Mouse (Mus musculus): ENCODE measurements at regions not wholly inside any gene's neighbourhood (a gene's known extent, or its start where the extent isn't known, plus 50 kb on each side); places are given as distances from the start of the nearest gene placed in this dataset.
"Not testable (repeated sequence)": the region's sequence is repeated elsewhere in the genome, so short reads cannot be mapped to it uniquely, and the experiment has no call there.

DNA sequence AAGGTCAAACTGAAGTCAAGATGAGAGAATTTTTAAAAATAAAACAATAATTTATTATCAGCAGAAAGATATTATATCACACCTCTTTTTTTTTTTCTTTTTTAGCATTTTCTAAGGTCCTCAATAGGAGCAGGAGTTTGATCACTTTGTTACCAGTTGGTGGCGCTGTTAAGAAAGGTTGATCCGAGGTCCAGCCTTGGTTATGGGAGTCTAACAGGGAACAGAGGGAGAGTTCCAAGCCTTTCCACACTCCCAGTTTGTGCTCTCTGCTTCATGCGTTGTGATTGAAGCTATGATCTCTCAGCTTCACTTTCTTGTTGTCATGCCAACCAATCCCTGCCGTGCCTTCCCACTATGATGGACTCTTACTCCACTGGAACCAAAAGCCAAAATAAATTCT is 83.8 kb downstream of the Fam174a start:
- peak; percentile 33 for DNase-seq (ENCODE audit: low spot score)

DNA sequence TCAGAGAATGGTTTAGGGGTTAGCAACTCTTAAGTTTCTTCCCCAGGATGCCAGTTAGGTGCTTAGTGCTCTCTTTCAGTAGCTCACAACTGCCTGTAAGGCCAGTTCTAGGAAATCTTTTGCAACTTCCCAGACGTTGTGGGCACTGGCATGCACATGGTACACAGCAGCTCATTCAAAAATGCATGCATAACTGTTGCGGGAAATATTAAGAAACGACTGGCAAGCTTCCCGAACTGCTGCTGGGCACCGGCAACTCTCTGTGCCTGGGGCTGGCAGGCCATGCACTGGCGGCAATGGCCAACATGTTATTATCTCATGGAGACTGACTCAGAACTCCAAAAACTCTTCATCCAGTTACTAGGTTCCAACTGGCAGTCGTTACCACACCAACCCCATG is 86.3 kb downstream of the Fam174a start:
- no peak for DNase-seq (ENCODE audit: low spot score)

DNA sequence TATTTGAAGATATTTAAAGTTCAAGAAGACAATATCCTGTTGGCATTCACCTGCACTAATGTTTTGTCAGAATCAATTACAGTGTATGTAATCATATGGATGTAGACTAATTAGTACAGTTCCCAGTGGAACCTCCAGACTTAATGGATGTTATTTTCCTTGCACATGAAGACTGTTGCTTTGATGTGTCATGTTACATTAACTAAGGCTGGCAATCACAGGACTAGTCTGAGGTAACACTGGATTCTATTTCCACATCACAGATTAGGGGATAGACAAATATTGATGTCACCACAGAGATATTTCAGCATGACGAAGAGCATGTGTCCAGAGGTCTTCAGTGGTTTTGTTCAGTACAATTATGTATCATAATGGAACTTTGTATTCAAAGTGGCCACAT is 108.8 kb downstream of the Fam174a start:
- peak; percentile 6 for DNase-seq (ENCODE audit: low spot score)

DNA sequence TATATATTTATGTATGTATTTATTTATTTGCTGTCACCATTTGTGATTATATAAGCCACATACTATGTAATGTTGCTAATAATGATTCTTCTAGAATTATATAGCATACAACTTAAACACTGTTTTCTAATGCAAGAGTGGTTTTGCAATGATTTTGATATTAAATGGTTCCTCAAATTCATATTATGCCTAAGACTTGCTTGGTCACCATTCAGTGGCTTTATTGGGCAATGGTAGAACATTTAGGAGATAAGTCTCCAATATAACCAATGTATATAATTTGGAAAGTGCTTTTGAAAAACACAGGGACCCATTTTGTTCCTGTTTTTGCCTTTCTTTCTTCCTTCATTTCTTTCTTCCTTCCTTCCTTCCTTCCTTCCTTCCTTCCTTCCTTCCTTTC is 112.0 kb downstream of the Fam174a start:
- no peak for DNase-seq (ENCODE audit: low spot score)

DNA sequence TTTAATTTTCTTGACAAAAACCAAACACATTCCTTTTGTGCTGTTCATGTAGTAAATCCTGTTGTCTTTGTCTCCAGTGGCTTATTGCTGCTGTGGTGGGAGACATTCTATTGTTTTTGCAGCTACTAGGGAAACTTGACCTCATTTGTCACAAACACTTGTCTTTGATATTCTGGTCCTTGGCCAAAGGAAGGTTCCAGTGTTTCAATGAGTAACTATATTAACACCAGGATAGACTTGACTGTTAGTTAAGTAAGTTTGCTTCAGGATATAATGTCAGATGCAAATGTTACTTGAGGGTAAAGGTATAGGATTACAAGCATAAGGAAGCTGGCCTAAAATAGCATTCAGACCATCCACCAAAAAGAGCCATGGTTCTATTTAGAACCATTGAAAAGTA is 123.7 kb downstream of the Fam174a start:
- no peak for DNase-seq (ENCODE audit: low spot score)

DNA sequence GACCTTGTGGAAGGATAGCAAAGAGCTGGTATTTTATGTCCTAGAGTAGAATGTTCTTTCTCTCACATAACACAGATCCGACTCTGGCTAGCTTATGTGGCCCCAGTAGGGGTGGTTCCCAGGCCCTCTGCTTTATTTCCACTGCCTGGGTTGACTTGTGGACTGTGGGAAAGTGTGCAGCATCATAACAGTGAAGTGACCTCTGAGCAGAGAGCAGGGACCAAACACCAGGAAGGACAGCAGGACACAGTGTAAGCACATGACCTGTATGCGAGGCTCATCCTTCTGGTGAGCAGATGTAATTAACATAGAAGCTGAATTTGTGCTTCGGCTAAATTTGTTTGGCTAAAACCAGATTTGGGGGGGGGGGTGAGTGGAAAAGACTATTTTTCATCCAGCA is 132.1 kb downstream of the Fam174a start:
- DNase-seq (ENCODE audit: low spot score) = no peak

DNA sequence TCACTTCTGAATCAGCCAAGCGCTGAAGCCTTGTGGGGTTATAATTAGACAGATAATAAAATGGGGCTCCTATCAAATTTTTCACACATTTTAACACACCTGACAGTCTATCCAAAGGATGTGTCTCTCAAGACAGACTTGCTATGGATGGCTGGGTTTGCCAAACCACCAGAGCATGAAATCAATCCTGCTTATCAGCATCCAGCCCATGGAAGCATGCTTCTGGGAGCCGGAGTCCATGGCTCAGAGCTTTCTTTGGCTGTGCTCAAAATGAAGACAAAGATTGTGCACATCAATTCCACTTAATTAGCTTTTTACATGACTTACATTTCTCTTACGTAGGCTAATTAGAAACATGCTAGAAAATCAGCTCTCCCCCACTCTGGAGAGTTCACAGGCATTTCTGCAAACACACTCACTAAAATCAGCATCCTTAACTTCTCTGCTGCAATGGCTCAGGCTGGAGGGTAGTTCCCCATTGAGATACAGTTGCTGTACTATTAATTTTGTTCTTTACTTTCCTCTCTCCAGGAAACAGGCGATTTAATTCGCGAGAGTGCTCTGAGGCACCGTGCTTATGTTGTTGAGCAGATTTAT is 135.6 kb downstream of the Fam174a start:
- no peak for DNase-seq (ENCODE audit: low spot score)

DNA sequence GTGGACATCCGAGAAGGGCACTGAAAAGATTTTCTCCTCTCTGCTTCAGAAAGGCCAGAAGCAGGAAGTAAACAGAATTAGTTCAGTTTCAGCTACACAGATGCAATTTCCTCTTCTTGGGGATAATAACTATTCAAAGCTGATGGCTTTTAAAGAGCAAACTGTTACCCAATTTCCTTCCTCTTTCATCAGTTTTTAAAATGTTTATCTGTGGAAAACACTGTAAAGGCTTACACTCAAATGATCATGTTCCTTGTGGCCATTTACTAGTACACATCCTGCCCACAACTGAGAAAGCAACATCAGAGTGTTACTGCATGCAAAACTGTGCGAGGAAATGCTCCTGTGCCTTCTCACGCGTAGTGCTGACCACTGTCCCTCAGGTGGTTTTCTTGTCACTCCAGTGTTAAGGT is 137.5 kb downstream of the Fam174a start:
- no peak for DNase-seq (ENCODE audit: low spot score)

DNA sequence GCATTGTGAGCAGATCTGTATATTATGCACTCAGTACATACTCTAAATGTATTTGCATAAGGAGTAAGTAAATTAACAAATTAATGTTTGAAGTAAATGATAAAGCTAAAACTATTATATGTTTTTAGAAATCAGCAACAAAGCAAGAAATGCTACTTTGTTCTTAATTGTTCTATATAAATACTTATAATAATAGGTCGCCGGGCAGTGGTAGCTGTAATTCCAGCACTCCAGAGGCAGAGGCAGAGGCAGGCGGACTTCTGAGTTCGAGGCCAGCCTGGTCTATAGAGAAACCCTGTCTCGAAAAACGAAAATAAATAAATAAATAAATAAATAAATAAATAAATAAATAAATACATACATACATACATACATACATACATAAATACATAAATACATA is 138.3 kb downstream of the Fam174a start:
- peak; percentile 92 for DNase-seq (ENCODE audit: low spot score)

DNA sequence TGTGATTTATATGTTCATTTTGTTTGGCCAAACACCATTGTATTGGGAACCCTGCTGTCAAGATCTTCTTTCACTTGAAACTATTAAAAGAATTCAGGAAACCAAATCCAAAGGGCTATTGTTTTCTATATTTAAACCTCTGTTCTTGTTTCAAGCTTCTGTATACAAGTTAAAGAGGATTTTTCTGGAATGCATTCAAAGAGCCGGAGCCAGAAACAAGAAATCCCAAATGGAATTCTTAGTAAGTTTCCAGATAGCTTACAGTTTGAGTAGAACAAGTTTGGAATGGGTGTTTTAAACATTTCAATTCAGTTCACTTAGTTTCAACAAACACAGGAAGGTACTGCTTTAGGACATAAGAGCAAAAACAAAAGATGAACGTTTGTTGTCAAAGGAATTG is 140.8 kb downstream of the Fam174a start:
- no peak for DNase-seq (ENCODE audit: low spot score)

DNA sequence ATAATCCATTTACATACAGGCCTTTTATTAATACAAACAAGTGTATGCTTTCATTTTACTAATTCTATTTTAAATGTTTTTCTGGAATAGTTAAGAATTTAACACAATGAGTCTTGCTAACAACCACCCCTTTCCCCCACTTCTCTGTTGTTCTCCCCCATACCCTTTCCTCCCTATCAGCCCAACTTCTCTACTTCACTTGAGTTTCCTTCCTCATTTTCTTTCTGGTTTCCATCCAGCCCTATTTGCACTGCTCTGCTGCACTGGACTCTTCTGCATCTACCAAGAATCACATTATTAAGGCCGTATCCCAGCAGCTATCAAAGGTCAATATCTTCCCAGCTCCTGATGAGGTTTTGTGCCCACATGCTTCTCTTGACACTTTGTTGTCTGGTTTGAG is 145.9 kb downstream of the Fam174a start:
- DNase-seq (ENCODE audit: low spot score) = no peak

DNA sequence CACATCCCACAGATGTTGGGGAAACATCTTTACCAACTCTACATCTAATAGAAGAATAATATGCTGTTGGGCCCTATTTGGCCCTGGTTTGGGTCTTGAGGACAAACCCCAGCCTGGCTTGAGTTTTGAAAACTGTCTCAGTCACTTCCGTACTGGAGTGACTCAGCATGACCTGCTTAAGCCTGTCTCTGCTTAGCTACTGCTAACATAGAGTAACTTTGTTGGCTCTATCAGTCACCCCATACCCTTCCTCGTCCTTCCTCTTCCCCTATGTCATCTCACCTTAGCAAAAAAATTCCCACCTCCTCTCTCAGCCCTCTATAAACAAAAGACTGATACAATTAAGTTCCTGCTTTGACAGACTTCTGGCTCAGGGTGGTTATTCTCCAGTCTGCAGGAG is 154.7 kb downstream of the Fam174a start:
- no peak for DNase-seq (ENCODE audit: low spot score)

DNA sequence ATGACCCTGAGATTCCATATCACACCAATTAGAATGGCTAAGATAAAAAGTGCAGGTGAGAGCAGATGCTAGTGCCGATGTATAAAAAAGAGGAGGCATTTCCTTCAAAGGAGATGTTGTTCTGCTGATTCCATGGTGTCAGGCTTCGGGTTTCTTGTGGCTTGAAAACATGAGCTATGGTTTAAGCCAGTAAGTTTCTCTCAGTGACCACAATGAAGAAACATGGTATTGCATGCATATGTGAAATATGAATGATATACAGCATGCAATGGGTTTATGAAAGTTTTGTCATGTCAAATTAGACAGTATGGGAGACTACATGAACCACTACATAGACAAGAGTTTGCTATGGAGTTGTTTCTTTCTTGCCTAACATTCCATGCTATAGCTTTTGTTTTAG is 155.3 kb downstream of the Fam174a start:
- no peak for DNase-seq (ENCODE audit: low spot score)

DNA sequence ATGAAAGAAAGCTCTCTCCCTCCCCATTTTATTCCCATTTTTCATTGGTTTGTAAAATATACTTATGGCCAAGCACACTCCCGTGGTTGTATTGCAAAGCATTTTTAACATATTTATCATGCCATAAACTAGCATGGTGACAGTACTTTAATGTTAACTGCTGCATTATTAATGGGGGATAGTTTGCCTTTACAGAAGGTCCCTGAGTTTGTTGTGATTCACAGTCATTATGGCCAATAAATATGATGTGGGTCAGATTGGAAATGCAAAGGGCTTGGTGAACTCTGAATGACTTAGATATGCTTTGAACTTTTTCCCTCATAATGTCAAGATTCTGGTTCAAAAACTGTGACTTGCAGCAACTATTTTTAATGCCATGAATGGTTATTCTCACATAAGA is 157.1 kb downstream of the Fam174a start:
- DNase-seq (ENCODE audit: low spot score) = no peak

DNA sequence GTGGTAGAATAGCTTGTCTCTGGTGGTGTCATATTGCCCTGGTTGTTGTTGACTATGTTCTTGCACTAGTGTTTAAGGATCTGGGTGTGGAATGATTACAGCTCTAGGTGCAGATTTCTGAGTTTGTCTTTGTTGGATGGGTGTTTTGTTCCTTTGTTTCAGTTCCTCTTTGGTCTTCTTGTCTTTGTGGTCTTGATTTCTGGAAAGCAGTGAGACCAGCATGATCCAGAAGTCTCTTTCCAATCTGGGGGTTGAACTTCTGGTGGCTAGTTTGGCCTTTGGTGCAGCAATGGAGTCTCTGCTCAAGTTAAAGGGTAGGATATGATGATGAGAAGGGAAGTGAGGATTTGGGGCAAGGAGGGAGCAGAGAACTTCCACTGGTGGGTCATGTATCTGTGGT is 174.4 kb downstream of the St8sia4 start:
- DNase-seq (ENCODE audit: low spot score) = no peak

DNA sequence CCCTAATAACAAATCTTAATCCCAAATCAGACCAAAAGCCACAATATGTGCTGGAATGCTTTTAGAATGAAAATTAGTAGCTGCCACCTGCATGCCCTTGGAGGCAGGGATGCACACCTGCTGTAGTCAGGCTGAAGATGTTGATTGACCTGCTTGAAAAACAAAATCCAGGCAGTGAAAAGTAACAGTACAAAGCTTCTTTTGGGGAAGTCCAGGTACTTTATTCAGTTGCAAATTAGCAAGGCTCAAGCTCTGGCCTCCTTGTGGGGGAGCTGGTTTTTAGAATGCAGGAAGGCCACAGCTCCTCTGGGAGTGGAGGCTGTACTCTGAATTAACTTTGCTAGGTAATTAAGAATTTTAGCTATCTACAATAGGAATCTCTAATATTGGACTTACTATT is 166.7 kb downstream of the St8sia4 start:
- DNase-seq (ENCODE audit: low spot score) = not testable (repeated sequence)

DNA sequence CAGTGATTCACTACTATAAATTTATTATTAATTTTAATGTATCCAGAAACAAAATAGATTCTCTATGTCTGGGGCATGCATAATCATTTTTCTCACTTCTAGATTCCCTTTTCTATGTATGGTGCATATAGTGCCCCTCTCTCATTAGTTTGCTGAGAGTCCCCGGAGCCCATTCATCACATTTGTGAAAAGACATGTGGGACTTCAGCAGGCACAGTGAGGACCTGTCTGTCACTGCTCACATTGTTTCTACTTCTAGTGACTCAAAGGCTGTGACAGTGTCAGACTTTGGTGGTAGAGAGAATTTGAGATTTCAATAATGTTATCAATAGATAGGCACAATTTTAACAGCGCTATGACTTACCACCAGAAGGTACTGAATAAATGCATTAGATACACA is 158.7 kb downstream of the St8sia4 start:
- DNase-seq (ENCODE audit: low spot score) = no peak

DNA sequence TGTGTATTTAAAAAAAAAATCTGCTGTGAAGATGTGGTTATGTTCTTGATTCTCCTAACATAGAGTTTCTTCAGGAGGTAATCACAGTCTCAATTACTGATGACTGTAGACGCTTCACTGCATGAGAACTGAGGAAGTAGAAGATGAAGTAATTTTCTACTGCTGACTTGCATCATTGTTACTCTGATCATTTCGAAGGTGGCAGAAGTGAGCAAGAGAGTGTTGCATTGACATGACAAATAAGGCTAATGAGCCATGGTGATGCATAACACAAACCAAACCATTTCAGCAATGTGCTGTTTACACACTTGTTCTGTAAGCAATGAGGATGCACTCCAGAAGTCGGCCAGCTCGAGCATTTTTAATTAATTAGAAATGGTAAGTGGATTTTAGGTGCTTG is 138.6 kb downstream of the St8sia4 start:
- no peak for DNase-seq (ENCODE audit: low spot score)

DNA sequence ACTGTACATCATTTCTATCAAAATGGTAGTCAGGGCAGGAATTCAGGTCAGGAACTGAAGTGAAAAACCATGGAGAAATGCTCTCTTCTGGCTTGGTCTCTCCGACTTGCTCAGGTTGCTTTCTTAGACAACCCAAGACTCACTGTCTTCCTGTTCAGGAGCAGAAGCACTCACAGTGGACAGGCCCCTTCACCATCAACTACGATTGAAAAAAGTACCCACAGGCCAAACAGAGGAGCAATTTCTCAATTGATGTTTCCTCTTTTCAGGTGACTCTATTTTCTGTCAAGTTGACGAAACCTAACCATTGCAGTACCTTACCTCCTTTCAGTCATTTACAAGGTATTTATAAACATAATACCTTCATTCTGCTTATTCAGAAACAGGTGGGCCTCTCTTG is 136.4 kb downstream of the St8sia4 start:
- no peak for DNase-seq (ENCODE audit: low spot score)
